Mouse (Mus musculus) cerebellum, postnatal 14 days (tissue): ENCODE results near the gene 3110082I17Rik.

ENCODE experiments used
- DNase-seq, 2 experiments: peaks; one replicate each; pipeline ENCODE4 v3.0.0; 2021; ENCODE audit warnings: mixed read lengths in 2 of 2

3110082I17Rik gene

GRCm38 (mm10) chr5:139417480-139417879 is 42.8 kb downstream of the 3110082I17Rik start:
- DNase-seq, result peak in 1 of 2 experiments; percentile 62

GRCm38 (mm10) chr5:139416942-139417341 is 43.4 kb downstream of the 3110082I17Rik start:
- peak in 1 of 2 experiments; percentile 75 for DNase-seq

GRCm38 (mm10) chr5:139415001-139415400 is 45.3 kb downstream of the 3110082I17Rik start:
- DNase-seq, result no peak

GRCm38 (mm10) chr5:139413545-139413944 is 46.8 kb downstream of the 3110082I17Rik start:
- no peak for DNase-seq

GRCm38 (mm10) chr5:139411665-139412314 is 48.5 kb downstream of the 3110082I17Rik start:
- peak in 1 of 2 experiments; percentile 62 for DNase-seq

- DNase-seq, result peak; percentile 80 to 83
Measured at GRCm38 (mm10) chr5:139411117-139411516, 49.2 kb downstream of the 3110082I17Rik start.

- DNase-seq, result no peak
Measured at GRCm38 (mm10) chr5:139410056-139410455, 50.3 kb downstream of the 3110082I17Rik start.

GRCm38 (mm10) chr5:139409412-139409811 is 50.9 kb downstream of the 3110082I17Rik start:
- peak in 1 of 2 experiments; percentile 40 for DNase-seq

GRCm38 (mm10) chr5:139408511-139408910 is 51.8 kb downstream of the 3110082I17Rik start:
- DNase-seq, result peak; percentile 40 to 58

- DNase-seq, result peak; percentile 57 to 72
Measured at GRCm38 (mm10) chr5:139407121-139407885, 53.0 kb downstream of the 3110082I17Rik start.

- no peak for DNase-seq
Measured at GRCm38 (mm10) chr5:139405953-139406352, 54.4 kb downstream of the 3110082I17Rik start.

GRCm38 (mm10) chr5:139405478-139405877 is 54.8 kb downstream of the 3110082I17Rik start:
- DNase-seq, result no peak

- DNase-seq, result no peak
Measured at GRCm38 (mm10) chr5:139404801-139405401, 55.4 kb downstream of the 3110082I17Rik start, which contains the start of gene C130050O18Rik. C130050O18Rik (plus strand) TSS chr5:139405280.

GRCm38 (mm10) chr5:139403692-139404260 is 56.6 kb downstream of the 3110082I17Rik start:
- no peak for DNase-seq

- no peak for DNase-seq
Measured at GRCm38 (mm10) chr5:139402106-139402505, 58.2 kb downstream of the 3110082I17Rik start.

- DNase-seq, result peak; percentile 78 to 88
Measured at GRCm38 (mm10) chr5:139399991-139400390, 60.3 kb downstream of the 3110082I17Rik start.

- DNase-seq, result peak; percentile 63 to 68
Measured at GRCm38 (mm10) chr5:139398786-139399185, 61.5 kb downstream of the 3110082I17Rik start.

- peak; percentile 100 for DNase-seq
Measured at GRCm38 (mm10) chr5:139397959-139398753, 62.2 kb downstream of the 3110082I17Rik start.

- DNase-seq, result no peak
Measured at GRCm38 (mm10) chr5:139397359-139397916, 62.9 kb downstream of the 3110082I17Rik start.

GRCm38 (mm10) chr5:139395528-139395927 is 64.8 kb downstream of the 3110082I17Rik start:
- no peak for DNase-seq

GRCm38 (mm10) chr5:139394399-139394798 is 65.9 kb downstream of the 3110082I17Rik start:
- no peak for DNase-seq

- no peak for DNase-seq
Measured at GRCm38 (mm10) chr5:139393197-139393588, 67.1 kb downstream of the 3110082I17Rik start.
